ENCODE assay signal across 21 mouse cellular contexts in genomic region chr11:113031405-113031804, GRCm38 (mm10).
A peak's percentile ranks its signal among the peaks of the same experiment; 100 is the strongest.
DNase-seq lines count a peak whose midpoint lies in the region; ATAC-seq and TF ChIP-seq lines count a peak whose summit lies in the region.
"Had no signal": no experiment of that assay in that cellular context is flagged by ENCODE, and none has a peak within 500 bp of the region (broad histone marks: within the 10 kb centered on the region; RNA-seq: fewer than 3 reads in every experiment).

No protein-coding gene starts in this region.

- TF ChIP-seq POLR2A in kidney, adult 2 months (IDR thresholded peaks at IDR 0.05; ENCODE audit: low read depth, low read length), result no peak

- no peak overlapping the region for H3K9ac ChIP-seq in midbrain, embryonic 11.5 days (ENCODE audit: low read length)
- H3K9ac ChIP-seq in midbrain, postnatal 0 days (replicated peaks; ENCODE audit: low read length, poor library complexity, severe bottlenecking), result no peak overlapping the region
- H3K9ac ChIP-seq in kidney, postnatal 0 days (ENCODE audit: low read depth, low read length), result no peak overlapping the region
- H3K9ac ChIP-seq in midbrain, embryonic 14.5 days (replicated peaks; ENCODE audit: low read length), result no peak overlapping the region
- H3K9ac ChIP-seq: limb, embryonic 12.5 days; liver, embryonic 12.5 days had no signal

- DNase-seq in midbrain, embryonic 11.5 days (ENCODE audit: low spot score, missing footprints), result no peak
- no peak for DNase-seq in midbrain, postnatal 0 days (ENCODE audit: low spot score)
- DNase-seq in kidney, adult 2 months, result peak; percentile 84
- peak; percentile 53 for DNase-seq in kidney, postnatal 0 days (ENCODE audit: low spot score)
- peak; percentile 36 for DNase-seq in midbrain, embryonic 14.5 days
- DNase-seq in testis, postnatal 10 days (ENCODE audit: low spot score), result no peak
- no peak for DNase-seq in gastrocnemius, postnatal 25 days
- DNase-seq: adrenal gland, postnatal 25 days; cerebellum, adult 2 months; gastrocnemius, postnatal 14 days; heart, adult 2 months; heart, postnatal 36 days; lung, adult 2 months; lung, postnatal 36 days; retina, postnatal 1 day; thymus, postnatal 25 days had no signal

- H3K9me3 ChIP-seq in midbrain, embryonic 11.5 days (ENCODE audit: control insufficient read depth, low read length), result no peaks in the 10 kb centered on the region
- H3K9me3 ChIP-seq in midbrain, postnatal 0 days (ENCODE audit: low read length), result no peaks in the 10 kb centered on the region
- no peaks in the 10 kb centered on the region for H3K9me3 ChIP-seq in kidney, postnatal 0 days (replicated peaks; ENCODE audit: low read length)
- H3K9me3 ChIP-seq in midbrain, embryonic 14.5 days (ENCODE audit: control insufficient read depth, low read length), result no peaks in the 10 kb centered on the region
- H3K9me3 ChIP-seq: limb, embryonic 12.5 days; liver, embryonic 12.5 days had no signal

- no peak overlapping the region for H3K4me3 ChIP-seq in midbrain, embryonic 11.5 days (ENCODE audit: low read depth, low read length)
- H3K4me3 ChIP-seq in midbrain, postnatal 0 days (ENCODE audit: low read depth, low read length), result no peak overlapping the region
- no peak overlapping the region for H3K4me3 ChIP-seq in kidney, adult 2 months (ENCODE audit: insufficient read depth, low read depth, low read length)
- H3K4me3 ChIP-seq in kidney, postnatal 0 days (replicated peaks; ENCODE audit: low read depth, low read length), result no peak overlapping the region
- H3K4me3 ChIP-seq in midbrain, embryonic 14.5 days (replicated peaks; ENCODE audit: low read depth, low read length), result no peak overlapping the region
- H3K4me3 ChIP-seq: heart, adult 2 months; limb, embryonic 12.5 days; liver, embryonic 12.5 days; myocyte had no signal

- 32% methylated on average over 8 of the region's 8 CpGs for WGBS in midbrain, embryonic 11.5 days
- 23% methylated on average over 8 of the region's 8 CpGs for WGBS in midbrain, postnatal 0 days
- WGBS in kidney, adult 2 months, result 36% methylated on average over 8 of the region's 8 CpGs
- 42% methylated on average over 8 of the region's 8 CpGs for WGBS in kidney, postnatal 0 days
- WGBS in midbrain, embryonic 14.5 days, result 20% methylated on average over 8 of the region's 8 CpGs

- H3K4me2 ChIP-seq in midbrain, embryonic 11.5 days, result no peak overlapping the region
- H3K4me2 ChIP-seq in midbrain, postnatal 0 days (ENCODE audit: low read depth, low read length, poor library complexity, severe bottlenecking), result no peak overlapping the region
- H3K4me2 ChIP-seq in kidney, postnatal 0 days (ENCODE audit: low read length), result no peak overlapping the region
- H3K4me2 ChIP-seq in midbrain, embryonic 14.5 days (ENCODE audit: low read length), result no peak overlapping the region
- H3K4me2 ChIP-seq: limb, embryonic 12.5 days; liver, embryonic 12.5 days had no signal

- H3K27ac ChIP-seq in midbrain, embryonic 11.5 days (ENCODE audit: low read depth, low read length), result no peak overlapping the region
- H3K27ac ChIP-seq in midbrain, postnatal 0 days (ENCODE audit: low read depth, low read length), result no peak overlapping the region
- H3K27ac ChIP-seq in kidney, adult 2 months (ENCODE audit: insufficient read depth, low read depth, low read length), result no peak overlapping the region
- no peak overlapping the region for H3K27ac ChIP-seq in kidney, postnatal 0 days
- H3K27ac ChIP-seq in midbrain, embryonic 14.5 days (replicated peaks; ENCODE audit: low read depth, low read length), result no peak overlapping the region
- H3K27ac ChIP-seq: heart, adult 2 months; limb, embryonic 12.5 days; liver, embryonic 12.5 days had no signal

- no peaks in the 10 kb centered on the region for H3K36me3 ChIP-seq in midbrain, embryonic 11.5 days (ENCODE audit: control insufficient read depth, insufficient read depth, low read length)
- H3K36me3 ChIP-seq in midbrain, postnatal 0 days (ENCODE audit: insufficient read depth, low read length), result no peaks in the 10 kb centered on the region
- no peaks in the 10 kb centered on the region for H3K36me3 ChIP-seq in kidney, adult 2 months (ENCODE audit: control insufficient read depth, insufficient read depth, low read length)
- H3K36me3 ChIP-seq in kidney, postnatal 0 days (ENCODE audit: insufficient read depth, low read length), result no peaks in the 10 kb centered on the region
- H3K36me3 ChIP-seq in midbrain, embryonic 14.5 days (ENCODE audit: control insufficient read depth, insufficient read depth, low read length), result no peaks in the 10 kb centered on the region
- H3K36me3 ChIP-seq: limb, embryonic 12.5 days; liver, embryonic 12.5 days had no signal

- no peaks in the 10 kb centered on the region for H3K4me1 ChIP-seq in midbrain, embryonic 11.5 days (ENCODE audit: control insufficient read depth, insufficient read depth, low read length)
- no peaks in the 10 kb centered on the region for H3K4me1 ChIP-seq in midbrain, postnatal 0 days (ENCODE audit: insufficient read depth, low read length)
- no peaks in the 10 kb centered on the region for H3K4me1 ChIP-seq in kidney, adult 2 months (ENCODE audit: control insufficient read depth, insufficient read depth, low read length)
- H3K4me1 ChIP-seq in kidney, postnatal 0 days (replicated peaks; ENCODE audit: insufficient read depth, low read length), result no peaks in the 10 kb centered on the region
- no peaks in the 10 kb centered on the region for H3K4me1 ChIP-seq in midbrain, embryonic 14.5 days (ENCODE audit: control insufficient read depth, insufficient read depth, low read length)
- H3K4me1 ChIP-seq: liver, embryonic 12.5 days had no signal

- TF ChIP-seq CTCF in midbrain, postnatal 0 days (IDR thresholded peaks at IDR 0.05), result no peak
- no peak for TF ChIP-seq CTCF in kidney, adult 2 months (conservative IDR thresholded peaks at IDR 0.05; ENCODE audit: insufficient read depth, insufficient read length, low read depth, low read length)
- no peak for TF ChIP-seq CTCF in kidney, postnatal 0 days (IDR thresholded peaks at IDR 0.05; ENCODE audit: low read depth)

- no peaks in the 10 kb centered on the region for H3K27me3 ChIP-seq in midbrain, embryonic 11.5 days (ENCODE audit: control insufficient read depth, insufficient read depth, low read length)
- no peaks in the 10 kb centered on the region for H3K27me3 ChIP-seq in midbrain, postnatal 0 days (ENCODE audit: insufficient read depth, low read length)
- no peaks in the 10 kb centered on the region for H3K27me3 ChIP-seq in kidney, adult 2 months (replicated peaks; ENCODE audit: control insufficient read depth, insufficient read depth, low read length)
- no peaks in the 10 kb centered on the region for H3K27me3 ChIP-seq in kidney, postnatal 0 days (ENCODE audit: insufficient read depth, low read length)
- H3K27me3 ChIP-seq in midbrain, embryonic 14.5 days (ENCODE audit: control insufficient read depth, insufficient read depth, low read length), result no peaks in the 10 kb centered on the region
- H3K27me3 ChIP-seq: limb, embryonic 12.5 days had no signal

- 0 out of 2 replicates have a peak, but pooled peaks have one; percentile 16 for ATAC-seq in midbrain, embryonic 11.5 days (ENCODE audit: low FRiP score)
- no peak for ATAC-seq in midbrain, postnatal 0 days (ENCODE audit: low FRiP score)
- ATAC-seq in kidney, postnatal 0 days (replicated peaks; ENCODE audit: low FRiP score, low read depth), result peak; percentile 49; the same call in 1 of the 2 replicates
- ATAC-seq in midbrain, embryonic 14.5 days (ENCODE audit: low FRiP score, low TSS enrichment), result no peak
- ATAC-seq: activated CD4-positive, CD25-positive, alpha-beta regulatory T cell, adult 4 months; forebrain, embryonic 14.5 days; liver, embryonic 12.5 days had no signal

Comparison
In these comparisons a context has a peak if more than half of its experiments do, and no peak if none do; other contexts are left out.
1. ATAC-seq: peak in midbrain, embryonic 11.5 days (single experiment) and kidney, postnatal 0 days (single experiment); none in midbrain, postnatal 0 days (single experiment) and midbrain, embryonic 14.5 days (single experiment).
2. DNase-seq: peak in kidney, adult 2 months (single experiment), kidney, postnatal 0 days (single experiment) and midbrain, embryonic 14.5 days (single experiment); none in midbrain, embryonic 11.5 days (single experiment), midbrain, postnatal 0 days (single experiment), testis, postnatal 10 days (single experiment) and gastrocnemius, postnatal 25 days (single experiment).